Mouse (Mus musculus) bone marrow macrophage, adult 2 months (primary cell): Measurements from ENCODE around the gene Efna1.

Experiments used
- CTCF ChIP-seq: IDR thresholded peaks from 2 replicates; pipeline ENCODE4 v1.5.1; 2012; ENCODE audit warnings: low read depth, mild to moderate bottlenecking, low read length, moderate library complexity
- POLR2A ChIP-seq: IDR thresholded peaks from 2 replicates; pipeline ENCODE4 v1.6.1; 2012; ENCODE audit warnings: mild to moderate bottlenecking, low read depth, low read length, borderline replicate concordance

- peak; percentile 66 for TF ChIP-seq CTCF
- no peak for TF ChIP-seq POLR2A
Measured at GRCm38 (mm10) chr3:89316833-89317232, 35.9 kb upstream of the Efna1 start.
